Mouse (Mus musculus) bone marrow, adult 2 months (tissue): ENCODE data around the gene Cyp4f17.
"Not testable (repeated sequence)": the region's sequence is repeated elsewhere in the genome, so short reads cannot be mapped to it uniquely, and the experiment has no call there.

Experiments used
- CTCF ChIP-seq: fragments of 200-500 bp; IDR thresholded peaks from 2 replicates; pipeline ENCODE4 v1.5.1; 2011; ENCODE audit warnings: low read length, control low read depth; ENCODE audit not compliant: control insufficient read depth, insufficient read depth
- POLR2A ChIP-seq: fragments of 200-500 bp; IDR thresholded peaks from 2 replicates; pipeline ENCODE4 v1.6.1; 2011; ENCODE audit warnings: low read depth, mild to moderate bottlenecking, control low read depth, low read length, borderline replicate concordance; ENCODE audit not compliant: control insufficient read depth

GRCm38 (mm10) chr17:32554368-32554767 lies 48.5 kb downstream of the Cyp4f17 start:
- not testable (repeated sequence) for TF ChIP-seq POLR2A, CTCF
